Mouse (Mus musculus): ENCODE data around the gene Styk1. TPM values are rescaled to one million over a fixed set of nuclear protein-coding genes. Genes with fewer than 3 reads are reported as not detected.

Styk1 gene
- polyA plus RNA-seq (2012; ENCODE audit: low replicate concordance) = 0.07 TPM in 1 of 2 replicates, not detected in the other

GRCm38 (mm10) chr6:131353352-131353919 is at the start of gene Styk1:
Gene Styk1 (minus strand): TSS chr6:131353597.

GRCm38 (mm10) chr6:131388040-131389021 is 34.9 kb upstream of the Styk1 start, which contains the start of gene Ybx3:
Gene Ybx3 (minus strand): TSS chr6:131388476.

GRCm38 (mm10) chr6:131292991-131293788 is 60.2 kb downstream of the Styk1 start, which contains the start of gene Magohb:
Gene Magohb (minus strand): TSS chr6:131293244.

Other genes with a start within 250 kb of the Styk1 start
- gene Klra2, start 106.2 kb downstream of the Styk1 start, polyA plus RNA-seq (2012; ENCODE audit: low replicate concordance) = not detected in 2 replicates
- gene Magohb, start 60.4 kb downstream of the Styk1 start, polyA plus RNA-seq (2012; ENCODE audit: low replicate concordance) = 0.20 and 1.2 TPM in 2 replicates
- gene Ybx3, start 34.9 kb upstream of the Styk1 start, polyA plus RNA-seq (2012; ENCODE audit: low replicate concordance) = 1,037 and 1,487 TPM in 2 replicates
- gene 5430401F13Rik, start 132.8 kb upstream of the Styk1 start, polyA plus RNA-seq (2012; ENCODE audit: low replicate concordance) = not detected in 2 replicates
- gene Gm6619, start 132.8 kb upstream of the Styk1 start, polyA plus RNA-seq (2012; ENCODE audit: low replicate concordance) = not detected in 2 replicates